Mouse (Mus musculus) brain, embryonic 14.5 days (tissue): Measurements from ENCODE around the gene Cux1.

Source experiments
- CTCF ChIP-seq: fragments of 200-500 bp; IDR thresholded peaks from 2 replicates; pipeline ENCODE4 v1.5.1; 2012; ENCODE audit warnings: inconsistent platforms, mild to moderate bottlenecking, moderate library complexity, borderline replicate concordance; ENCODE audit not compliant: insufficient read depth, insufficient read length; ENCODE audit errors: extremely low read depth
- POLR2A ChIP-seq: fragments of 200-500 bp; IDR thresholded peaks from 2 replicates; pipeline ENCODE4 v1.6.1; 2012; ENCODE audit warnings: mild to moderate bottlenecking, inconsistent platforms, borderline replicate concordance; ENCODE audit not compliant: poor library complexity, insufficient read depth, insufficient read length, severe bottlenecking; ENCODE audit errors: extremely low read depth

DNA sequence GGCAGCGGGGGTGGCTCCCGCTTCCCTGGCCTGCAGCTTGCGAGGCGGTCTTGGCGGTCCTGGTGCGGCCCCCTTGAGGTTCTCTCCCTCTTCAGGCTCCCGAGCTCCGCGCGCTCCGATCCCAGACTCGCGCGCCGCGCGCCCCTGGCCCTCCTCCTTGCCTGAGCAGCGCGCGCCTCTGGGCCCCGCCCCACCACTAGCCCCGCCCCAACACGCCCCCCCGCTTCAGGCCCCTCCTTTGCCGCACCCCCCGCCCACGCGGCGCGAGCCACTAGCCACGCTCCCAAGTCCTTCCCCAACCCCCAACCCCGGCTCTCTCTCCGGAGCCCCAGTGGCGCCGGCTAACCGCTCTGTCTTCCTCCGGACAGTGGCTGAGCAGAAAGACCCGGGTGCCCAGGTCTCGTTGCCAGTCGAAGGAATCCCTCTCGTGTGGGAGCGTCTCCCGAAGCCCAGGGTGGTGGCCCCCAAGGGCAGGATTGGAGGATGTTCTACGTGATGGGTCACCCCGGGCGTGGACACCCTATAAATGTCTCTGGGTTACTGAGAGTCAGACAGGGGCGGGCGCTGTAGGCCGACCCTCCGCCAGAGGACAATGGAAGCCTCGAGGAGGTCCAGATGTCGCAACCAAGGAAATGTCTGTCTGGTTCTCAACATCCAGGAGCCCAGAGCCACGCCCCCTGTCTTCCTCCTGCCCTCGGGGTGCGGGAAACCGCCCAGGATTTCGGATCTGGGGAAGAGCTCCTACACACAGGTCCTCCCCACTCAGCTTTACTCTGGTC is 322.3 kb downstream of the Cux1 start:
- TF ChIP-seq CTCF (no peak), POLR2A (peak; percentile 85)
